Mouse (Mus musculus) forebrain, embryonic 13.5 days (tissue): Measurements from ENCODE around the gene Dnajc13. TPM values are rescaled to one million over a fixed set of nuclear protein-coding genes. Genes with fewer than 3 reads are reported as not detected.

ENCODE experiments used
- ATAC-seq: fragments of 200-750 bp; cut with Nextera tagmentation; 2 replicates; pipeline ENCODE4 v1.8.0; 2017
- H3K27ac ChIP-seq: fragments of 300-500 bp; sonication (generic); 2 replicates; pipeline ENCODE4 v1.5.1; 2015; ENCODE audit warnings: inconsistent platforms, mild to moderate bottlenecking, moderate library complexity
- H3K27me3 ChIP-seq: fragments of 300-500 bp; sonication (generic); 2 replicates; pipeline ENCODE4 v1.6.1; 2015; ENCODE audit warnings: mild to moderate bottlenecking, inconsistent platforms
- H3K36me3 ChIP-seq: fragments of 300-500 bp; sonication (generic); 2 replicates; pipeline ENCODE4 v1.6.1; 2015; ENCODE audit warnings: mild to moderate bottlenecking, inconsistent platforms; ENCODE audit not compliant: poor library complexity, severe bottlenecking
- H3K4me1 ChIP-seq: fragments of 300-500 bp; sonication (generic); 2 replicates; pipeline ENCODE4 v1.6.1; 2015; ENCODE audit warnings: inconsistent platforms
- H3K4me2 ChIP-seq: fragments of 300-500 bp; sonication (generic); 2 replicates; pipeline ENCODE4 v1.6.1; 2015; ENCODE audit warnings: inconsistent platforms, mild to moderate bottlenecking, moderate library complexity
- H3K4me3 ChIP-seq: fragments of 300-500 bp; sonication (generic); 2 replicates; pipeline ENCODE4 v1.5.1; 2015; ENCODE audit warnings: mild to moderate bottlenecking, inconsistent platforms
- H3K9ac ChIP-seq: fragments of 300-500 bp; sonication (generic); 2 replicates; pipeline ENCODE4 v1.6.1; 2015; ENCODE audit warnings: mild to moderate bottlenecking, inconsistent platforms
- H3K9me3 ChIP-seq: fragments of 300-500 bp; sonication (generic); replicated peaks from 2 replicates; pipeline ENCODE4 v1.6.1; 2016; ENCODE audit warnings: inconsistent platforms
- WGBS: fragments of 180-500 bp; shearing (Covaris S2); methylation state at CpG from one replicate; pipeline ENCODE4 v1.1.7; 2015; 5-methylcytosine and 5-hydroxymethylcytosine counted together
- polyA plus RNA-seq: library from polyadenylated mRNA; unstranded; fragments of >200 nt; fragmentation: Nextera tagmentation; extraction: Ambion mirVana; gene quantifications from 2 replicates; pipeline ENCODE4 v1.2.1, GENCODE M21; 2015

Gene Dnajc13
- polyA plus RNA-seq, 1 experiment from 2014 or later: 18.6 TPM

DNA sequence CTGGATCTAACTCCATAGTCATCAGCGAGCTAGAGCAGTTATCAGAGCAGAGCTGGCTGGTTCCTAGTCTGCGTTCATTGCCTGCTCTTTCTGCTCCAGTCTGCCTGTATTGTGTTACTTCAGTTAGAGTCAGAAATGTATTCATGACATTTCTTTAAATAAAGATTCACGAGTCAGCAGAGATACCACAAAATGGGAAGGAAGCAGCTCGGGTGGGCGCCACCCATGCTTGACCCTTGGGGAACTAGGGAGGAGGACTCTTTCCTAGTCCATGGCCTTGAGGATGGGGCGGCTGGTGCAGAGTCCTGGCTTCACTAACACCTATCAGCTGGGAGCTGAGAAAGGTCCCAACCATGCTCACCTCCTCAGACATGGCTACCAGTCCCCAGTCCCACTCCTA is 122.4 kb downstream of the Dnajc13 start:
- ATAC-seq: no peak
- no peaks in the 10 kb centered on the region for H3K4me1 ChIP-seq
- H3K27ac ChIP-seq: no peak overlapping the region
- H3K9me3 ChIP-seq: no peaks in the 10 kb centered on the region
- H3K4me3 ChIP-seq: no peak overlapping the region
- H3K36me3 ChIP-seq: no peaks in the 10 kb centered on the region
- H3K27me3 ChIP-seq: no peaks in the 10 kb centered on the region
- 84% methylated on average over 6 of the region's 6 CpGs for WGBS
- H3K9ac ChIP-seq: no peak overlapping the region
- no peak overlapping the region for H3K4me2 ChIP-seq

DNA sequence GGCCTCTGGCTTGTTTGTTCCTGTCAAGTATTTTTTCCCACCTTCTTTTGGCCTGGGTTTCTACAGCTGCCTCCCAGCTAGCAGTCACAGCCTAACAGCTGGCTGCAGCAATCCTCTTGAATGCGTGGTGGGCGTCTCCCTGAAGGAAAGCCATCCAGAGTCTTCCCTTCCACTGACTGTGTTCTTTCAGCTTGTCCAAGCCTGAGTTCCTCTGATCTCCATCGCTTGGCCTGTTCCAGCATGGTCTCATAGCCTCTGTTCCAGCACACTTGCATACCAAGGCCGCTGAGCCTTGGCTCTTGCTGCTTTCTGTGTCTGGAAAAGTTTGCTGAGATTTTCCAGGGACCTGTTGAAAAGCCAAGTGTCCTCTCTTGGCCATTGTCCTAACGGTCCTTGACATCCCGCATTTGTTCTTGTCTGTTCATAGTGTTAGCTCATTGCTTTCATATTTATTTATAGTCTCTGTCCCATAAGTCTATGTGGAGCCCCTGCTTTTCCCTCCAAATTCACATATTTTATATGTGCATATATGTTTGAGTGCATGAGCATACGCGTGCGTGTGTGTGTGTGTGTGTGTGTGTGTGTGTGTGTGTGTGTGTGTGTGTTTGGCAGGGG is 132.5 kb downstream of the Dnajc13 start:
- Histone ChIP-seq H3K4me1 (peaks cover 18% of the 10 kb centered on the region), H3K27ac (no peak overlapping the region), H3K9ac (no peak overlapping the region), H3K36me3 (no peaks in the 10 kb centered on the region), H3K9me3 (no peaks in the 10 kb centered on the region), H3K4me2 (no peak overlapping the region), H3K27me3 (no peaks in the 10 kb centered on the region), H3K4me3 (no peak overlapping the region)
- WGBS: 90% methylated on average over 9 of the region's 9 CpGs
- ATAC-seq: no peak

DNA sequence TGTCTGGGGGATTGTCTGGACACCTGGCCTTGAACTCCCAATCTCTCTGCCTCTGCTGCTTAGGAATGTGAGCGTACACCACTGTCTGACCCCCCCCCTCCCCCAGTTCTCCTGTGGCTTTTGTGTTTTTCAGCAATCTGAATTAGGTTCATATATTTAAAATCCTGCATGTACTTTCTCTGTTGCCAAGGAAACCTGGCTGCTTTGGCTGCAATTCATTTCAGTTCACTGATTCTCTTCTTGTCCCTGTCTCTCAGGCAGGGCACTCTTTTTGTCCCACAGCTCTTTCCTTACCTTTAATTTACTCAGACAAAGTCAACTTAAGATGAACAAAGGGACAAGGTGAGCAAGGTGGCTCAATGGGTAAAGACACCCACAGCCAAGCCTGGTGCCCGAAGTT is 134.6 kb downstream of the Dnajc13 start:
- Histone ChIP-seq H3K27ac (peak overlapping the region; percentile 35; the same call in 1 of the 2 replicates), H3K4me2 (no peak overlapping the region), H3K36me3 (no peaks in the 10 kb centered on the region), H3K9me3 (no peaks in the 10 kb centered on the region), H3K4me1 (peaks cover 35% of the 10 kb centered on the region), H3K4me3 (no peak overlapping the region), H3K27me3 (no peaks in the 10 kb centered on the region), H3K9ac (no peak overlapping the region)
- 8% methylated on average over 2 of the region's 2 CpGs for WGBS
- ATAC-seq: no peak

DNA sequence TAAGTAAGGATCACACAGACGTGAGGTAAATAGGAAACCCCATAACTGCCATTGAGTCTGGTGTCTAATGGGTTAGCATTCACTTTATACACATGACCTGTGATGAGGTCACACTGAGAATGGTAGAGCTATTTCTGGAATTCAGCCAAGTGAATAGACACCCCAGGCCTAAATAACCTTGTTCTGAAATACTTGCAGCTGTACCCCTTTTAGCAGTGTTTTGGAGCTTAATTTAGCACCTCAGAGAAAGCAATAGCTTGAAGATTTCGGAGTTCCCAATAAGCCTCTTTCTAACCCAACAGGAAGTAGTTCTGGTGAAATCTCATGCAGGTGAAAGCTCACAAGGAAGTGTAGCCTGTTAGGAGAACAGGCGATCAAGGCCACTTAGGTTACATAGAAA is 135.9 kb downstream of the Dnajc13 start, which contains the start of gene Ackr4:
Ackr4 (minus strand) TSS at position 101 of the 400 bp plus-strand sequence.
- no peak for ATAC-seq
- 0 out of 2 replicates have a peak within 1 kb of the TSS, but pooled peaks have one; percentile 35 for H3K27ac ChIP-seq
- H3K9ac ChIP-seq: no peak within 1 kb of the TSS
- H3K27me3 ChIP-seq: no peaks in the 10 kb centered on the region
- no peak within 1 kb of the TSS for H3K4me3 ChIP-seq
- 68% methylated on average over 3 of the region's 3 CpGs for WGBS
- no peak within 1 kb of the TSS for H3K4me2 ChIP-seq
- H3K9me3 ChIP-seq: no peaks in the 10 kb centered on the region
- H3K4me1 ChIP-seq: peaks cover 35% of the 10 kb centered on the region
- no peaks in the 10 kb centered on the region for H3K36me3 ChIP-seq

DNA sequence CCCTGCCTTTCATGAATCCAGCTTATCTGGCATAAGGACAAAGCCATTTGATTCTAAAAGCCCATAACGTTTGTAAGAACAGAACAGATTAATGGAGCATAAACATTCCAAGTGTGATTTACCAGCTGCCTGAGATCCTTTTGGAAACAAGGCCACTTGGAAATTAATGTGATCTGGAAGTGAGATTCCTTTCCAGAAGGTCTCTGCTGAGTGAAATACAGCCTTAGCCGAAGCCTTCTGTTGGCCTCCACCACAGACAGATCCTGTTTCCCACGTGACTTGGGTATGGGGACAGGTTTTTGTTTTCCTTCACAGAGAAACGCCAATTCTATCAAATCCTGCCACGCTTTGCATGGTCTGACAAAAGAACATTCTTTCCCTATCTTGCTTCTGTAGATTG is 139.1 kb downstream of the Dnajc13 start:
- Histone ChIP-seq H3K9ac (no peak overlapping the region), H3K27ac (no peak overlapping the region), H3K36me3 (no peaks in the 10 kb centered on the region), H3K4me3 (no peak overlapping the region), H3K27me3 (no peaks in the 10 kb centered on the region), H3K4me1 (peaks cover 33% of the 10 kb centered on the region), H3K4me2 (no peak overlapping the region), H3K9me3 (no peaks in the 10 kb centered on the region)
- WGBS: 26% methylated on average over 5 of the region's 5 CpGs
- ATAC-seq: no peak

DNA sequence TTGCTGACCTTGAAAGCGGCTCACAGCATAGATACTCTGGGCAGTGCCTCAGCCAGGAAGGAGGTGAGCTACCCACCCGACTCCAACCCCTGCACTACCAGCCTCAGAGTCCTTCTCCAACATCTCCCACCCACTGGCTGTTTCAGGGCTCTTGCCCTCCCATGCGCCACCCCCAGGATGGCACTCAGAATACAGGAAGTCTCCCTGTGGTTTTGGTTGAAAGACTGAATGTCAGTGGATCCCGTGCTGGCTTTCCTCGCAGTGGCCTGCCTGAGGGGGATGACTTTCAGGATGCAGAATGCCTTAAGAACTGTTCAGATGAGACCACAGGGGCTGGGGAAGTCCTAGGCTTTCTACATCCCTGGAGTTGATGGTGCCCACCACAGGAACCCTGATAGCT is 139.6 kb downstream of the Dnajc13 start:
- no peak overlapping the region for H3K4me3 ChIP-seq
- no peak overlapping the region for H3K27ac ChIP-seq
- H3K4me1 ChIP-seq: peaks cover 27% of the 10 kb centered on the region
- no peak overlapping the region for H3K4me2 ChIP-seq
- WGBS: 81% methylated on average over 5 of the region's 5 CpGs
- no peak overlapping the region for H3K9ac ChIP-seq
- no peaks in the 10 kb centered on the region for H3K9me3 ChIP-seq
- H3K27me3 ChIP-seq: no peaks in the 10 kb centered on the region
- ATAC-seq: no peak
- H3K36me3 ChIP-seq: no peaks in the 10 kb centered on the region

DNA sequence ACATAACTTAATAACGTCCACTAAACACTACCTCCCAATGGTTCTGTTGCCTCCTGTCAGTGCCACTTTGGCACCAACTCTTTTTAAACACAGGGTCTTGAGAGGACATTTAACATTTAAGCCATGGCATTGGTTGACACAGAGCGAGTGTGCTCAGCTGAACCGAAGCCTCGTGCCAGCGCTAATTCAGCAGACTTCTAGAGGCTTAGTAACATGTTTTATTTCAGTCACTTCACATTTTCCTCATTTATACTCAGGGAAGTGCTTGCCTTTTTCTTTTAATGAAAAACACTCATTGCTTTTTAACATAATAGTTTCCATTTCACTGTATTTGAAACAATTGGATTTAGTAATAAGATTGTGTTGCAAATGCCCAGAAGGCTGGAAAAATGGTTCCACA is 153.6 kb downstream of the Dnajc13 start:
- no peaks in the 10 kb centered on the region for H3K4me1 ChIP-seq
- no peak overlapping the region for H3K9ac ChIP-seq
- no peak overlapping the region for H3K27ac ChIP-seq
- ATAC-seq: no peak
- H3K27me3 ChIP-seq: no peaks in the 10 kb centered on the region
- no peaks in the 10 kb centered on the region for H3K36me3 ChIP-seq
- H3K4me2 ChIP-seq: no peak overlapping the region
- WGBS: 97% methylated on average over 5 of the region's 5 CpGs
- no peak overlapping the region for H3K4me3 ChIP-seq
- 0 out of 2 replicates have a peak, but pooled peaks cover 3% of the 10 kb centered on the region for H3K9me3 ChIP-seq

DNA sequence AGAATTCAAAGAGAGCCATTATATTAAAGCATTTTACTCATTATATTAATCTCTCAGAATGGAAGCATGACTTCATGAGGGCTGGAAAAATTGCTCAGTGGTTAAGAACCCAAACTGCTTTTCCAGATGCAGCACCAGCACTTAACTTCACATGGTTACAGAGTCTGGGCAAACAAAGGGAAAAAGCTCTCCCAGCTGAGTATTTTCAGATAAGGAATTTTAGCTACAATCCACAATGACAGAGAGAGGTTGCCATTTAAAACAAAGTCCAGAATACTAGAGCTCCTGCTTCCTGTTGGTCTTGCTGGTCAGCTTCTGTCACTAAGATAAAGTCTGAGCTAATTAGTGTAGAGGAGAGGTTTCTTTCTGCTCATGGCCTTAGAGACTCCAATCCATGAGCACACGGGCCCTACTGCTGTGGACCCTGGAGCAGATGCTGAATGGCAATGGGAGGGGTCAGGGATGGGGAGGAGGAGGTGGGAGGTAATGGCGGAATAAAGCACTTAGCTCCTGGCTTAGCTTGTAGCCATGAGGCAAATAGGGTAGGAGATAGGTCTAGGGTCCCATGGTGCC is 154.1 kb downstream of the Dnajc13 start:
- H3K9ac ChIP-seq: no peak overlapping the region
- ATAC-seq: no peak
- H3K36me3 ChIP-seq: no peaks in the 10 kb centered on the region
- WGBS: 74% methylated on average over 2 of the region's 2 CpGs
- no peak overlapping the region for H3K27ac ChIP-seq
- no peak overlapping the region for H3K4me2 ChIP-seq
- H3K27me3 ChIP-seq: no peaks in the 10 kb centered on the region
- H3K9me3 ChIP-seq: 0 out of 2 replicates have a peak, but pooled peaks cover 3% of the 10 kb centered on the region
- H3K4me3 ChIP-seq: no peak overlapping the region
- no peaks in the 10 kb centered on the region for H3K4me1 ChIP-seq

DNA sequence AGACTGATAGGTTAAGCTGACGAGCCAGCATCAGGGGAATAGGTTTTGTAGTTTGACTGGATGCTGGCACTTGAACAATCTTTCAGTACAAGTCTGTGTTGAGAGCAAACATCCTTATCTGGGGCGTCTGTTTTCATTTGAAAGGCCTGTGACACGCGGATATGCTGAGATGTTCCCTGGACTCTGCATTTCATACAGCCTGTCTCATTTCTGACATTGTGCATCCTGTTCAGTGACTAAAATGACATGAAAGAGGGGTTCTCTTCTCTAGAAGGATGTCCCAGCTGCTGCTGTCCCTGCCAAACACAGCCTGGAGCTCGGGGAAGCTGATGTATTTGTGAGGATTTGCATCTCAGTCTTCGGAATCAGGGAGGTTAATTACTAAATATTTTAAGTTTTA is 155.2 kb downstream of the Dnajc13 start:
- H3K9me3 ChIP-seq: 0 out of 2 replicates have a peak, but pooled peaks cover 3% of the 10 kb centered on the region
- no peak overlapping the region for H3K4me3 ChIP-seq
- no peak overlapping the region for H3K9ac ChIP-seq
- H3K36me3 ChIP-seq: no peaks in the 10 kb centered on the region
- no peaks in the 10 kb centered on the region for H3K27me3 ChIP-seq
- H3K4me1 ChIP-seq: peaks cover 7% of the 10 kb centered on the region; the same call in 1 of the 2 replicates
- H3K27ac ChIP-seq: no peak overlapping the region
- H3K4me2 ChIP-seq: no peak overlapping the region
- 84% methylated on average over 6 of the region's 6 CpGs for WGBS
- ATAC-seq: no peak

DNA sequence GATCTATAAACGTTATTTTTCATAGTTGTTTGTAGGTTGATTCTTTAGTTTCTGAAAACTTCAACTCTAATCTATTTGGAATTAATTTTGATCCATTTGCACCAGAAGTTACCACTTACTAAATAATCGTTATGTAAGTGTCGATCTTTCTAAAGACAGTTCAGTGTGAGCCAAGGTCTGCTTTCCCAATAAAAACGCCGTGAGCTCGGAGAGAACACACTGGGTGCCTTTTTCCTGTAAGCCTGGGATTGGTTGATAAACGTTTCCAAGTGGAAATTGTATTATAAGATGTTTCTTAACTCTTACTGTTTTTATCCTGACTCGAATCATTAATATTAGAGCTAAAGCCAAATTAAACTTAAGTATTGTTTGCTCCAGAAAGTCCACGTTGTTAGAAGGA is 155.8 kb downstream of the Dnajc13 start:
- ATAC-seq: no peak
- H3K27me3 ChIP-seq: no peaks in the 10 kb centered on the region
- WGBS: 89% methylated on average over 9 of the region's 9 CpGs
- H3K4me1 ChIP-seq: peaks cover 9% of the 10 kb centered on the region; the same call in 1 of the 2 replicates
- no peaks in the 10 kb centered on the region for H3K36me3 ChIP-seq
- H3K9ac ChIP-seq: no peak overlapping the region
- H3K4me3 ChIP-seq: no peak overlapping the region
- no peak overlapping the region for H3K4me2 ChIP-seq
- no peak overlapping the region for H3K27ac ChIP-seq
- H3K9me3 ChIP-seq: 0 out of 2 replicates have a peak, but pooled peaks cover 3% of the 10 kb centered on the region

DNA sequence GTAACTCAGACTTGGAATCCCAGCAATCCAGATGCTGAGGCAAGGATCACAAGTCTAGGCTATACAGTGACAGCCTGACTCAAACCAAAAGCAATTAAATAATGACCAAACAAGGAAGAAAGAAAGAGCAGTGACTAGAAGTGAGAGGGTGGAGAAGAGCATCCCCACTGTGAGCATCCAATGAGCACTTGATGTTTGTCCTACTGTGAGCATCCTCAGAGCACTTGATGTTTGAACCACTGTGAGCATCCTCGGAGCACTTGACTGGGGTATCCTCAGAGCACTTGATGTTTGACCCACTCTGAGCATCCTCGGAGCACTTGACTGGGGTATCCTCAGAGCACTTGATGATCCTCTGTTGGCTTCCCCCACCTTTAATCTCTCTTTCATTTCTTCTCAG is 157.7 kb downstream of the Dnajc13 start:
- Histone ChIP-seq H3K9ac (no peak overlapping the region), H3K4me1 (peaks cover 9% of the 10 kb centered on the region; the same call in 1 of the 2 replicates), H3K27ac (no peak overlapping the region), H3K36me3 (no peaks in the 10 kb centered on the region), H3K27me3 (no peaks in the 10 kb centered on the region), H3K4me2 (no peak overlapping the region), H3K4me3 (no peak overlapping the region), H3K9me3 (no peaks in the 10 kb centered on the region)
- ATAC-seq: no peak
- WGBS: 84% methylated on average over 2 of the region's 2 CpGs

DNA sequence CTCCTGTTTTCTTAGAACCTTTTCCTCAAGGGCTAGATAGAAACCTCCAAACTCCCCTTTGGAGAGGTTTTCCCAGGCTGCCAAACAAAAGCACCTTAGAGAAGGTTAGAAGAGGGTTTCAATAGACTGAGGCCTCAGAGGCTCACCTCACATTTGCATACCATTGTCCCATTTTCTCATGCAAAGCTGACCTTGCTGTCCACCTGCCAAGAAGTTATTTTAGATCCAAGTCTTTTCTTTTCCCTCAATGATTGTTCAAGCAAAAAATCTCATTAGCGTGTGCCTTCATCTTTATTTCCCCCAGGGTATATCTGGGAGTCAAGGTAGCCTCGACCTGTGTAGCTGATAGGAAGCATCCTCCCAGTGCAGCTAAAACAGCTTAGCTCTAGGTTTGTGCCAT is 159.8 kb downstream of the Dnajc13 start:
- H3K9ac ChIP-seq: no peak overlapping the region
- no peak overlapping the region for H3K27ac ChIP-seq
- no peak for ATAC-seq
- peaks cover 9% of the 10 kb centered on the region; the same call in 1 of the 2 replicates for H3K4me1 ChIP-seq
- no peaks in the 10 kb centered on the region for H3K9me3 ChIP-seq
- no peaks in the 10 kb centered on the region for H3K27me3 ChIP-seq
- no peak overlapping the region for H3K4me3 ChIP-seq
- 11% methylated on average over 2 of the region's 2 CpGs for WGBS
- H3K36me3 ChIP-seq: no peaks in the 10 kb centered on the region
- no peak overlapping the region for H3K4me2 ChIP-seq
